Mouse (Mus musculus): Measurements from ENCODE around the gene Ptk7. TPM values are rescaled to one million over a fixed set of nuclear protein-coding genes. Genes with fewer than 3 reads are reported as not detected.

The Ptk7 gene
- total RNA-seq (2017): 5.7 and 6.7 TPM in 2 replicates

DNA sequence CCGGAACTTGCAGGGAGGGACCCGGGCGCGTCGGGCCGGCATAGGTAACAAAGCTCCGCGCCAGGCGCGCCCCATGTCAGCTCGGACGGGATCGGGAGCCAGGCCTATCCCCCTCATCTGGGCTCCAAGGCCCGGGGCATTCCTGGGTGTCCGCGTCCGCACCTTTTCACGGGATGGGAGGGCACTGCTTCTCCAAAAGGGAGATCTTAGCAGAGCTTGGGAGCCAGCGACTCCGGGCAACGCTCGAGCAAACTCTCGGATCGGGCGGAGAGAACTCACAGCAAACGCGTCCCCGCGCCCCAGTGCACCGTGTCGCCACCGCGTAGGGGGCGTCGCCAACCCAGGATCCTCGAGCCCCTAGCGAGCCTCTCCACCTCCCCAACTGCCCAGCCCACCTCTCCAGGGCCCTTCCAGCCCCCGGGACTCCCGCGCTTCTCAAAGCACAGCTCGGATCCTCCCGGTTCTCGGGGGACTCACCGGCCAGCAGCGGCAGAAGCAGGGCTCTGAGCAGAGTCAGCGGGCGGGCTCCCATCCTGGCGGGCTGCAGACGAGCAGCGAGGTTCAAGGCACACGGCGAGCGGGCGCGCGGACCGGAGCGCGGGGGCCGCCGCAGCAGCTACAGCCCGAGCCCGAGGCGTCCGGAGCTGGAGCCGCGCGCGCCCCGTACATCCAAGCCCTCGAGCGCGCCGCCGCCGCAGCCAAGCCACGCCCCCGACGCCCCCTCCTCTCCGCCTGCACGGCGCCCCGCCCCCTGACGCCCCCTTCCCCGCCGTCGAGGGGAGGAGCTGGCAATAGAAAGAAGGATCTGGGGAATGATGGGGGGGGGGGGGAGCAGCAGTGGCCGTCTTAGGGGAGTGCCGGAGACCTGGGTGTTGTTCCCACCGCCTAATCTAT lies at the start of gene Ptk7:
Gene Ptk7 (minus strand): TSS at position 714 of the 894 bp plus-strand sequence.
- ATAC-seq (replicated peaks; ENCODE audit: low read depth, poor library complexity, severe bottlenecking): peak; percentile 36

GRCm38 (mm10) chr17:46678911-46679310 lies 49.6 kb upstream of the Ptk7 start:
- no peak for ATAC-seq (replicated peaks; ENCODE audit: low read depth, poor library complexity, severe bottlenecking)

GRCm38 (mm10) chr17:46678416-46678815 lies 49.1 kb upstream of the Ptk7 start, which contains the start of gene Mea1:
Gene Mea1 (plus strand): TSS chr17:46678793.
- no peak for ATAC-seq (replicated peaks; ENCODE audit: low read depth, poor library complexity, severe bottlenecking)

DNA sequence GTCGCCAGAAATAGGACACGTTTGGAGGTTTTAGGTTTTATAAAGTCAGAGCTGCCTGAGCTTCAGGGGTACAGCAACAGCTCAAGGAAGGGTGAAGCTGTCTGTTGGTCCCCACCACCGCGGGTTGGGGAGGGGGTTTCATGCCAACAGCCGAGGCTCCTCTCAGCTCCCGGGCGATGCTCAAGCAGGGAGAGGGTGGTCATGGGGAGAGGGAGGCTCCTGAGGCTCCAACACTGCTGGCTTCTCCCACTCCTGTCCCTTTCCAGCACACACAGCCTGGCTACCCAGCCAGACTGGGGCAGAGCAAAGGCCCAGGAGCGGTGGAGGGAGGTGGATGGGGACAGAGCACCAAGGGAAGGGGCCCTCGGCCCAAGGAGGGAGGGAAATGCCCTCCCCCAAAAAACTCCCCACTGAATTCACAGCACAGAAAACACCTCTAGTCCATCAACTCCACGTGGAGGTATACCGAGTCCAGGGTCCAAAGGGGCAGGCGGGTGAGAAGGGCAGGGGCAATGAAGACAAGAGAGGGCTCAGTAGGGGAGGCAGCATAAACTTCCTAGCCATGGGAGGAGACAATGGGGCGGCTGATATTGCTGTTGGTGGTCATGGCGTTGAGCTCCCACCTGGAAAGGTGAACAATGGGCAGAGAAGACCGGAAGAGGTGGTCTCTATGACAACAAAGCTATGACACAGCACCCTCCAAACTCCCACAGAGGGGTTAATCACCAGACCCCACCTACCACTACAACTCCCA lies 45.4 kb upstream of the Ptk7 start:
- ATAC-seq (replicated peaks; ENCODE audit: low read depth, poor library complexity, severe bottlenecking): no peak

GRCm38 (mm10) chr17:46673850-46674529 lies 44.7 kb upstream of the Ptk7 start, which contains the start of gene Rrp36:
Gene Rrp36 (minus strand): TSS chr17:46674352.
- ATAC-seq (replicated peaks; ENCODE audit: low read depth, poor library complexity, severe bottlenecking): peak; percentile 97

DNA sequence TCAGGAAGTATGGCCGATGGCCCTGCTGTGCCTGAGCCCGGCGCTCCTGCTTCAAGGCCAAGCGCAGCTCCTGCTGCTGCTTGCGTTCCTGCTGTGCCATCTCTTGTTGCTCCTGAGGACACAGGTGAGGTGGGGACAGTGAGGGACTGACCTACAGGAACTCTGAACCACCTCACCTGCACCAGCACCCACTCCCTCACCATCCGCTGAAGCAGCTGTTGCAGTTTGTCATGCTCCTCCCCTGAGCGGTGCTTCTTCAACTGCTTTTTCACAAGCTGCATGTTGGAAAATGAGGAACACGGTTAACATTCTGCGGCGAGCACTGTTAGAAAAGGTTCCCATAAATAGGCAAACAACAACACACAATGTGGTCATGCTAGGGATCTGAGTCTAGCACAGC lies 40.6 kb upstream of the Ptk7 start:
- no peak for ATAC-seq (replicated peaks; ENCODE audit: low read depth, poor library complexity, severe bottlenecking)

GRCm38 (mm10) chr17:46667712-46668111 lies 38.4 kb upstream of the Ptk7 start:
- no peak for ATAC-seq (replicated peaks; ENCODE audit: low read depth, poor library complexity, severe bottlenecking)

- no peak for ATAC-seq (replicated peaks; ENCODE audit: low read depth, poor library complexity, severe bottlenecking)
Measured at GRCm38 (mm10) chr17:46662730-46663129, 33.4 kb upstream of the Ptk7 start.

- no peak for ATAC-seq (replicated peaks; ENCODE audit: low read depth, poor library complexity, severe bottlenecking)
Measured at GRCm38 (mm10) chr17:46661981-46662380, 32.7 kb upstream of the Ptk7 start.

DNA sequence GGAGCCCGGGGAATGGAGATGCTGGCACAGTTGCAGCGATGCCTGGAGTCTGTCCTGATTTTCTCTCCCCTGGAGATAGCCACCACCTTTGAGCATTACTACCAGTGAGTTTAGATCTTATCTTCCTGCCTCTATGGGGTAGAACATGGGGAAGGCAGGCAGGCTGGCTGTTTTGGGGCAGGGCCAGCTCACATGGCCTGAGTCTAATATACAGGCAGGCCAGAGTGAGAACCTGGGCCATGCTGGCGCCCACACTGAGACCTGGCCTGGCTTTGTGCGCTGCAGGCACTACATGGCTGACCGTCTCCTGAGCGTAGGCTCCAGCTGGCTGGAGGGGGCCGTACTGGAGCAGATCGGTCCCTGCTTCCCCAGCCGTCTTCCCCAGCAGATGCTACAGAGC lies 32.0 kb upstream of the Ptk7 start:
- ATAC-seq (replicated peaks; ENCODE audit: low read depth, poor library complexity, severe bottlenecking): no peak

GRCm38 (mm10) chr17:46656054-46656453 lies 26.8 kb upstream of the Ptk7 start:
- no peak for ATAC-seq (replicated peaks; ENCODE audit: low read depth, poor library complexity, severe bottlenecking)

- ATAC-seq (replicated peaks; ENCODE audit: low read depth, poor library complexity, severe bottlenecking): no peak
Measured at GRCm38 (mm10) chr17:46651755-46652547, 22.6 kb upstream of the Ptk7 start.

GRCm38 (mm10) chr17:46651292-46651691 lies 22.0 kb upstream of the Ptk7 start:
- no peak for ATAC-seq (replicated peaks; ENCODE audit: low read depth, poor library complexity, severe bottlenecking)

GRCm38 (mm10) chr17:46650232-46651031 lies 21.1 kb upstream of the Ptk7 start, which contains the start of gene Cul7:
Gene Cul7 (plus strand): TSS chr17:46650337.
- ATAC-seq (replicated peaks; ENCODE audit: low read depth, poor library complexity, severe bottlenecking): peak; percentile 75

DNA sequence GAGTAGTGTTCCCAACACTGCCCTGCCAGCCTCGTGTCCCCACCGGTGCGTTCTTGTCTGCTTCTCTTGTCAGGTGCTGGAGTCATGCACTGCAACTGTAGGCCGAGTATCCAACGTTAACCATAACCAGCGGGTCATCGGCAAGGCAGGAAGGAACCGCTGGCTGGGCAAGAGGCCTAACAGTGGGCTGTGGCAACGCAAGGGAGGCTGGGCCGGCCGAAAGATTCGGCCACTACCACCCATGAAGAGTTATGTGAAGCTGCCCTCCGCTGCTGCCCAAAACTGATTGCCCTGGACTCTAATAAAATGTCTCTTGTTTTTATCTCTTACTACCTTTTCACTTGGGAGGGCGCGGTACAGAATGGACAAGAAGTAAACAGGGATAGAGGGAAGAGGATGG lies 20.5 kb upstream of the Ptk7 start:
- no peak for ATAC-seq (replicated peaks; ENCODE audit: low read depth, poor library complexity, severe bottlenecking)

GRCm38 (mm10) chr17:46648436-46648835 lies 19.1 kb upstream of the Ptk7 start:
- ATAC-seq (replicated peaks; ENCODE audit: low read depth, poor library complexity, severe bottlenecking): no peak

DNA sequence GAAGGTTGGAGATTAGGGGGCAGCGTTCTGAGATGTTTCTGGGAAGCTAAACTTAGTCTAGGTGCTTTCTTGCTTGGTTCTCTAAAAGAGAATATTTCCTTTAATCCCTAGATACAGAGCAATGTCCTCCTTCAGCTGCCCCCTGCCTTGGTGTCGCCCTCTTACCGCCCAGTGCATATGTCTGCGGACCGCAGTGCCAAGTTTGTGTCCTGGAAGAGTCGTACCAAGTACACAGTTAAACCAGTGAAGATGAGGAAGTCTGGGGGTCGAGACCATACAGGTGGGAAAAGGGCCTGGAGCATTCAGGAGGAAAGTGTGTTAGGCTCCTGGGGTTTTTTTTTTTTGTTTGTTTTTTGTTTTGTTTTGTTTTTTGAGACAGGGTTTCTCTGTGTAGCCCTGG lies 18.0 kb upstream of the Ptk7 start:
- no peak for ATAC-seq (replicated peaks; ENCODE audit: low read depth, poor library complexity, severe bottlenecking)

DNA sequence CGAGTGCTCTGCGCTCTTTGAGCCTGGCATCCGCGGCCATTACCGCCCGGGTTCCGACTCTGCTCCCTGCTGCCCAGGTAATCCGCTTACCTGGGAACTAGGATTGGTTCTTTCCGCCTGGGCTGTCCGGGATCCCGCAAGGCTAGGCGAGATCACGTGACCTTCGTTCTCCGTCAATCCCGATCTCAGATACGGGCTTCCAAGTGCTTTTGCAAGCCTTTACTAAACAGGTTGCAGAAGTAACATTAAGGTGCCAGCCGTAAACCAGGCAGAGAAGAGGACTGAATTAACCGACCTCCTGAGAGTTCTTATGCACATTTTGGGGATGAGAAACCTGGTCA lies 17.0 kb upstream of the Ptk7 start:
- ATAC-seq (replicated peaks; ENCODE audit: low read depth, poor library complexity, severe bottlenecking): no peak

All from common myeloid progenitor, adult 5-6 weeks (primary cell).